Mouse (Mus musculus) gastrocnemius, postnatal 36 days (tissue): ENCODE measurements around the gene Nip7. TPM values are rescaled to one million over a fixed set of nuclear protein-coding genes. Genes with fewer than 3 reads are reported as not detected.

ENCODE experiments used
- microRNA-seq, 2 experiments: library from miRNA; unstranded; fragments of <30 nt; microRNA quantifications; one replicate each; pipeline ENCODE4 v1.2.0; 2021
- total RNA-seq, 2 experiments: library from RNA; stranded (reverse); gene quantifications; 2 replicates each; pipeline ENCODE4 v1.2.3; 2021

Gene Nip7
- total RNA-seq, 2 experiments from 2014 or later = 13.7 to 21.5 TPM

Small RNA genes lying within 50 kb of the gene (microRNA-seq; reads per million reads assigned to microRNA genes)
- gene Mir7075 = 1.8 to 3.0 reads per million in 2 experiments

Other genes with a start within 250 kb of the Nip7 start
- under 1 TPM; 0.59 to 0.69 TPM for gene Has3, start 186.6 kb upstream of the Nip7 start, total RNA-seq
- gene Utp4, start 163.2 kb upstream of the Nip7 start, total RNA-seq = 10 to 100 TPM; 18.0 to 21.0 TPM
- 1 to 10 TPM; 5.0 to 5.6 TPM for gene Sntb2, start 121.1 kb upstream of the Nip7 start, total RNA-seq
- 10 to 100 TPM; 61.1 to 64.6 TPM for gene Vps4a, start 25.7 kb upstream of the Nip7 start, total RNA-seq
- gene Pdf, start 8.3 kb upstream of the Nip7 start, total RNA-seq = 10 to 100 TPM; 38.3 to 41.6 TPM
- gene Cog8, start 188 bp upstream of the Nip7 start, total RNA-seq = 10 to 100 TPM; 15.0 to 16.1 TPM
- gene Tmed6, start 8.8 kb downstream of the Nip7 start, total RNA-seq = not detected
- 10 to 100 TPM in 1 of 2 experiments, 1 to 10 TPM in 1; 8.6 to 11.4 TPM for gene Terf2, start 39.7 kb downstream of the Nip7 start, total RNA-seq
- gene Cyb5b, start 93.8 kb downstream of the Nip7 start, total RNA-seq = 10 to 100 TPM; 29.6 to 30.8 TPM
- 10 to 100 TPM; 14.4 to 17.3 TPM for gene Nfat5, start 236.6 kb downstream of the Nip7 start, total RNA-seq